Mouse (Mus musculus) G1E (cell line): ENCODE measurements at regions not wholly inside any gene's neighbourhood (a gene's known extent, or its start where the extent isn't known, plus 50 kb on each side); places are given as distances from the start of the nearest gene placed in this dataset.

Source experiments
- CTCF ChIP-seq: IDR thresholded peaks from 2 replicates; pipeline ENCODE4 v1.5.1; 2012; ENCODE audit warnings: low read depth, low read length, inconsistent platforms, mixed read lengths
- GATA1 ChIP-seq: IDR thresholded peaks from 2 replicates; pipeline ENCODE4 v1.6.1; 2012; ENCODE audit warnings: borderline replicate concordance, low read length, inconsistent platforms, mixed read lengths
- GATA2 ChIP-seq: IDR thresholded peaks from 2 replicates; pipeline ENCODE4 v1.6.1; 2012; ENCODE audit warnings: low read depth, low read length, inconsistent platforms, borderline replicate concordance
- POLR2AphosphoS5 ChIP-seq: IDR thresholded peaks from 2 replicates; pipeline ENCODE4 v1.6.1; 2012; ENCODE audit warnings: low read depth, low read length, inconsistent platforms; ENCODE audit not compliant: insufficient replicate concordance
- TAL1 ChIP-seq: conservative IDR thresholded peaks from 2 replicates; pipeline ENCODE4 v1.6.1; 2012; ENCODE audit warnings: low read depth, low read length, inconsistent platforms, mixed read lengths

GRCm38 (mm10) chr17:91451711-91452110, 358.8 kb upstream of the Nrxn1 start:
- TF ChIP-seq GATA1 (no peak), CTCF (no peak), GATA2 (no peak), TAL1 (no peak), POLR2AphosphoS5 (no peak)
